Mouse (Mus musculus) megakaryocyte-erythroid progenitor cell, adult 5-6 weeks (primary cell): ENCODE results near the gene Piwil4. TPM values are rescaled to one million over a fixed set of nuclear protein-coding genes. Genes with fewer than 3 reads are reported as not detected.

Experiments
- ATAC-seq: replicated peaks from 2 replicates; pipeline ENCODE4 v1.8.0; 2016; ENCODE audit warnings: mild to moderate bottlenecking, inconsistent platforms; ENCODE audit not compliant: severe bottlenecking, poor library complexity, low FRiP score, low TSS enrichment
- total RNA-seq, 2 experiments: library from RNA; stranded (forward) in 1 of 2; stranded (reverse) in 1 of 2; fragments of 200-1000, 215-1000 nt in 1 of 2; fragments of >200 nt in 1 of 2; fragmentation: Nextera tagmentation in 1 of 2; gene quantifications; 2 replicates each; pipeline ENCODE4 v1.2.3; 2014 to 2017

Piwil4 gene
- not detected in 2 replicates for total RNA-seq (2014; fragmentation: Nextera tagmentation)
- total RNA-seq (2017), result not detected in 2 replicates

DNA sequence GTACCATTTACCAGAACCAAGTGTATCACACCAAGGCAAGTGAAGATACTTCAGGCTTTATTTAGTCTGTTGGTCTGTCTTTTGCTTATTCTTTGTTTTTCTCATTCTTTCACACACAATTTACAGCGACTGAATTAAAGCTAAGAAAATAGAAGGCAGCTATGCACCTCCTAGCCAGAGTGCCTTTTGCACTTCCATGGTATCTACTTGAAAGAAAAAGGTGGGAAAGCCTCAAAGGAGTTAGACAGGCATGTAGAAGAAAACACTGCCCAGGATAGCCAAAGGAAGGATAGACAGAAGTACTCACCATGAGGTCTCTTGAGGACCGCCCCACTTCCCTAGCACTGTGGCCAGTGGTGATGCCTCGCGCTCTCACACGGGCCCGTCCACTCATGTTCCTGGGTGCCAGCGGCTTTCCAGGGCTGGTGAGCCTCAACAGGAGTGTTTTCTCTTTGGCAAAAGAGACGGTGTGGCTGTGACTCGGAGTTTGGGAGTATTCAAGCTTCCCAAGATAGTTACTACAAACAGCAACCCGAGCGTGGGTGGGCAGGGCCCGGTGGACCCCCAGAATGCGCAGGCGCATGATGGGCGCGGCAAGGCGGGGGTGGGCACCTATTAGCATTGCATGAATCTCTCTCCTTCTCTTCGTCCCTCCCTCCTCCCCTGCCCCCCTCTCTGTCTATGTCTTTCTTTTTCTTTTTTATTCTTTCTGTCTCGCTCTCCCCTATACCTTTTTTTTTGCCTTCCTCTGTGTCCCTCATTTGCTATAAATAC is at the start of gene Piwil4:
TSS of gene Piwil4 (minus strand) at position 583 of the 774 bp plus-strand sequence.
- ATAC-seq, result no peak

DNA sequence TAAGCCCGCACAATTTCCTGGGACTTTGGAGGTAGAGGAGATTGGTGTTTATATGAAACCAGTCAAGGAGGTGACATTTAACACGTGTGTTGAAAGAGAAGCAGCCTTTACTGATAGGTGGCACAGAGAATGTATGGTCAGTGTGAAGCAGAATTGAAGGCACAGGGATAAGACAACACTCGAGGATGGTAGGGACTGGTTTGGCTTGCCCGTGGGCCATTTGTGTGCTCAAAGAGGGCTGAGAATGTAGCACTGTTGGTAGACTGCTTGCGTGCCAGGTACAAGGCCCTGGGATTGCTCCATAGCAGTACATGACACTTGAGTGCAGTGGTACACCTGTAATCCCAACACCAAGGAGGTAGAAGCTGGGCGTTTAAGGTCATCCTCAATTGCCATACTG is 46.8 kb upstream of the Piwil4 start:
- no peak for ATAC-seq

DNA sequence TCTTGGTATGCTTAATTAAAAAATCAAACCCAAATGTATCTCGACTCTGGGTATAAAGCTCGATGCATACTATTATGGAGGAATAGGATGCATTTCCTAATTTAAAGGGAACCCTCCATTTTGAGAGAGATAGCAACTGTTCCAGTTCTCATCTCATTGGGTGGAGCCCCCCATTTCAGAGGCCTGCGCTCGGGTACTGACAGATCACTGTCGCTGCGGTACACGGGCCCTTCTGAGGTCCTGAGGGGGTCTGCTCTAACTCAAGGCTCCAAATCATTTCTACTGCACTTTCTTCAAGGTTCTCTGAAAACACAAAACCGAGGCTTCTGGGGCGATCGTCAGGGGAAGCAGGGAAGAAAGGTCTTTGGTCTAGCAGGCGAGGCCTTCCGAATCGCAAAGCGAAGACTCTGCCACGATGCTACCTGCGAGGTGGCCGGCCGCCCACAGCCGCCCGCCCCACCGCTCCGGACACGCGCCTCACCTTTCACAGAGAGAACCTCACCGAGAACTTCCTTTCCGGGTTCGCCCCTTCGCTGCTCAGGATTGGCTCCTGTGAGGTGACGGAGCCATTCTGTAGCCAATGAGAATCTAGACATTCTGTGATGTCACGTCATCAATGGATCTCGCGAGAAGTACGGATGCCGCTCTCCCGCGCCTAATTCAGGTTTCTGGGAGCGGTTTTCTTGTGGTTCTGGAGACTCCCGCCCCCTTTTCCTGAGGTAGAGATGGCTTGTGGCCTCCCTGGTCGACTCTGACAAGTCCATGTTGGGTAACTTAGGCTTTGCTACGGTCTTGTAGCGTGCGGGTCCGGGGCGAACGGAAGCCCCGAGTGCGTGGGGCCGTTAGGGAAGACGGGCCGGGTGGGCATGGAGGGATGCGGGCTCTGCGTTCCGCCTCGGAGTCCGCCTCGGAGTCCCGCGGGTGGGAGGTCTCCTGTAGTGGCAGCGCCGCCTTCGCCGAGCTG is 43.8 kb upstream of the Piwil4 start, which contains the start of the genes Mre11a and Ankrd49:
TSS of gene Mre11a (plus strand) at position 616 of the 964 bp plus-strand sequence.
TSS of gene Ankrd49 (minus strand) at position 818 of the 964 bp plus-strand sequence.
- peak; percentile 99 for ATAC-seq

DNA sequence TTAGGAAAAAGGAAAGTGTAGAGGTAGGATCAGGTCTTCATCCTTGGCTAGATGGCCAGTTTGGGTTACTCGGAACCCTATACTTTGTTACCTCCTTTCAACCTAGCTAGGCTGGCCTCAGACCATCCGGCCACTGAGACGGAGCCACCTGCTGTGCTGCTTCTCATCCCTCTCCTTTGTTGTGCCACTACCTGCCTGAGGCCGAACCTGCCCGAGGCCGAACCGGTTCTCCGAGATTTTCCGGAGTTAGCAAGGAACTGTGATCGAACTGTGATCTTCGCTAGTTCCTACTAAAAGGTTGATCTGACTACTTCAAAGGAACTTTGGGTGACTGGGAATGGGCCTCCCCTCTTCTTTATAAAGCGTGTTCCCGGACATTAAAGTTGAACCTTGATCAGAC is 37.8 kb upstream of the Piwil4 start:
- ATAC-seq, result no peak

DNA sequence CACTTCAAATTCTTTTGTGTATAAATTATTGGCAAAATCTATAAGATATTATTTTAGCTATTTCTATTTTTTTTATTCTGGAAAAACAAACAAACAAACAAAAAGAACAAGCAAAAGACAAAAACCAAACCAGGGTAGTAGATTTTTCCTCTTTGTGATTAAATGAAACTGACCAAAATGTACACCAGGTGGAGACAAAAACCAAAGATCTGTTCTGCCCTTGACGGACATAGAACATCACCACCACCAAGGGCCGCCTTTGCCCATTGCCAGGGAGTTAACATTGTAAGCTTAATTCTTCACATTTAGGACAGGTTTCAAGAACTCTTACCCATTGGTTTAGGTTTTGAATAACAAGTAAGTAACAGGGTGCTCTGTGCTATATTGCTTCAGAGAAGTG is 33.3 kb upstream of the Piwil4 start:
- no peak for ATAC-seq

DNA sequence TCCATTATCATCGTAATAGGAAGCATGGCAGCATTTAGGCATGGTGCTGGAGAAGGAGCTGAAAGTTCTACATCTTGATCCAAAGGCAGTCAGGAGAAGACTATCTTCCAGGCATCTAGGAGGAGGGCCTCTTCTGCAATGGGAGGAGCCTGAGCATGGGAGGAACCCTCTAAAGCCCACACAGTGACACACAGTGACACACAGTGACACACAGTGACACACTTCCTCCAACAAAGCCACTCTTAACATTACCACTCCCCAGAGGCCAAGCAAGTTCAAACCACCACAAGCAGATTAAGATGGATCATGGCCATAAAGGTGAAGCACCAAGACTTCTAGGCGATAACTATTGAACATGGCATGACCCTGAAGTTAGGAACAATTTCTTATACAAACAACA is 31.5 kb upstream of the Piwil4 start:
- ATAC-seq, result no peak

DNA sequence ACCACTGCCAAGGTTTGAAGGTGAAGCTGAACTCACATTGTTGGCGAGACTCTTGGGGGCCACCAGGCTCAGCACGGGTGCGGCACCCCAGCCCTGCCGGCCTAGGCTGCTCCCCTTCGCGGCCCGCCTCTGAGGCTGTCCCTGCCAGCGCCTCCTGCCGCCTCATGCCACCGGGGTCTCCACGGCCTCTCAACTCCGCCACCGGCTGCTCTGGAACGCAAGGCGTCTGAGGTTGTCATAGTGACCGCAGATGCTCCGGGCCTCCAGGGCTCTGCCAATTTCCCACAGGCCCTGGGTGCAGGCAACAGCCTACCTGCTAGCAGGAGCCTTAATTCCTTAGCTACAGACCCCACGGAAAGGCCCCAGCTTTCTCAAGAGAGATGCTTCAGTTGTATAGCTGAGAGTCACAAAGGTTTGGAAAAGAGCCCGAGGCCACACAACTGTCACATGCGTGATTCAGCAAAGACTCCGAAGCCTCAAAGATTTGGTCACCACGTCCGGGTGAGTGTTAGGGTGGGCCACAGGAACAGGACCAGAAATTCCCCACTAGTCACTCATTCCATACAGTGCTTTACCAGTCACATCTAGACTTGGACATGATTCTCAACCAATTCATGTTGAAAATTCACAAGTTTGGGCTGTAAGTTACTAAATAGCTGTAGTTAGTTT is 30.4 kb upstream of the Piwil4 start, which contains the start of gene 1700012B09Rik:
TSS of gene 1700012B09Rik (minus strand) at position 228 of the 669 bp plus-strand sequence.
- ATAC-seq, result peak; percentile 50

DNA sequence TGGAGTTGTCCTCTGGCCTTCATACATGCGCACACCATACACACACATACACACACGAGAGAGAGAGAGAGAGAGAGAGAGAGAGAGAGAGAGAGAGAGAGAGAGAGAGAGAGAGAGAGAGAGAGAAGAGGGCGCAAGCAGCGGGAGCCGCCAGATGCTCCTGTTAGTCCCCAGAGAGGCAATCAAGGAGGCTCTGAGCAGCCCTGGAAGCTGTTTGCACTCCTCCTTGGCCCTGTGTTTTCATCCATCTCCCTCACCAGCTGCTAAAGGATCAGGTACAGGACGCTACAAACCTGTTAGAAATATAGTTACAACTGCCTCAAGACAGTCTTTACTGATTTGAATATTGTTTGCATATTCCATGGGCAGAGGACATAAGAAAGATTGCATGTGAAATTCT is 29.3 kb upstream of the Piwil4 start:
- ATAC-seq, result no peak

DNA sequence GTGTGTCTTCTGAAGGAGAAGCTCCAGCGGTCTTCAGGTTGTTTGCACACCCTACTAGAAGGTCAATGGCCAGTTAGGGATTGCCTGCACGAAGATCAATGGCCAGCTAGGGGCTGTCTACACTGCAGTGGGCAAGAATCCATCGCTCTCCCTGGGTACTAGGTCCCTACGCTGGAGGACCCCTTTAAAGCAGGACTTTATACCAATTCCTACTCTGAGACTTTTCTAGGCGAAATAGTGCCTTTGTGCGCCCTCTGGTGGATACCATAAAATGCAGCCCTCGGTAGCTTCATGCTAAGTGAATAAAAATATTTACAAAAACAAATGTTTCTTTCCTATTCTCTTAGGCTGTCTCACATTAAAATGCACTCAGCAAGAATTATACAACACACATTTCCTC is 24.2 kb upstream of the Piwil4 start:
- ATAC-seq, result peak; percentile 77

DNA sequence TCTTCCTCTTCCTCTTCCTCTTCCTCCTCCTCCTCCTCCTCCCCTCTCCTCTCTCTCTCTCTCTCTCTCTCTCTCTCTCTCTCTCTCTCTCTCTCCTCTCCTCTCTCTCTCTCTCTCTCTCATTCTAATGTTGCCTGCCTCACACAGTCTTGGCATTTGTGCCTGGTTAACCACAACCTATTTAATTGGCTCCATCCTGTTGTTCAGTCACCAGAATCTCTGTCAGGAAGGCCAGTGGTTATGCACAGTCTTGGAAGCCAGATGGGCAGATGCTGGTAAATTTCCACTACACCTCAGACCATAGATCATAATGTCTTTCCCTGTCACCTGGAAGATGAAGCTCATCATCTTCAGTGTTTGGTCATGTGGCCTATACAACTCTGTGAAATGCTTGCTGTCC is 18.7 kb upstream of the Piwil4 start:
- ATAC-seq, result no peak

DNA sequence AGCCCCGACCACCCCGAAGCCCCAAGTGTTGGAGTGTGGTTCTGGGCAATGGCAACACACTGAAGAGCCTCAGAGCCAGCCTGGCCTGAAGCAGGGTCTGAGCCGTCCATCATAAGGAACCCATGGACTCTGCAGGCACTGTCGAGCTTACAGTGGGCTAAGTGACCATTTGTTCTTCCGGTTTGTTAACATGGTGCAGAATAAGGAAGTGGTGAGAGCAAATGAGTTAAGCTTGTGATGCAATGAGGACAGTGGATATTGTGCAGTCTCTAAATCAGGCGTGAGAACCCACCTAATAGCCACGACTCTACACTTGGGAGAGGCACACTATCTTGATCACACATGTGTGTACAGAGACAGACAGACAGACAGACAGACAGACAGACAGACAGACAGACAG is 18.1 kb upstream of the Piwil4 start:
- ATAC-seq, result no peak

DNA sequence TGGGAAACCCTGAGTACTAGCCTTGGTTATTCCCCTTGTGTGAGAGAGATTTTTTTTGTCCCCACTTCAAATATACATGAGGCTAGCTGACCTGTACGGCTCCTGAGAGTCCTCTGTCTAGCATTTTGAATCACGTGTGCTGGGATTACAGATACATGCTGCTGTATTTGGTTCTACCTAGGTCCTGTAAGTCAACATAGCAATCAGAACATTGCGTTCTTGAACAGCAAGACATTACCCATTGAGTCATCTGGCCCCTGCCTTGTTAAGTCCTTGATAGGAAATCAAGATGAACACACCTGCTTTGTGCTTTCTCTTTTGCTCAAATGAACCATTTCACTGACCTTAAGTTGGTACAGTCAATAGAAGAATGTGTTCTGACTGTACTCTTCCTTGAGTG is 13.9 kb upstream of the Piwil4 start:
- no peak for ATAC-seq

DNA sequence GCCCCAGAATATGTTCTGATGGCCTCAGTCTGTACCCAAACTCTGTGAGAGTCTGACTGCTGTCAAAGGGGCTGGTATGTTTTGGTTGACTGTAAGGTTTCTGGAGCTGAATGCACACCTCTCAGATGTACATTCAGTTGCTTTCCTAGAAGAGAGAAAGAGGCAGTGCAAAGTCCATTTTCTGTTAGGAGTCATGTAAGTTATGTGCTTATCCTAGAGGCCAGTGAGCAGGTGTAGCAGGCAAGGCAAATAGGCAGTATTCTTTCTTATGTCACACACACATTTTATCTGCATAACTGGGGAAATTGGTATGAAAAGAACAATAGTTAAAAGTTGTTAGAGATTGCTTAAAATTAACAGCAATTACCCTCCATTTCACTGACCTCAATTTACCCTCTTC is 13.4 kb upstream of the Piwil4 start:
- ATAC-seq, result no peak

DNA sequence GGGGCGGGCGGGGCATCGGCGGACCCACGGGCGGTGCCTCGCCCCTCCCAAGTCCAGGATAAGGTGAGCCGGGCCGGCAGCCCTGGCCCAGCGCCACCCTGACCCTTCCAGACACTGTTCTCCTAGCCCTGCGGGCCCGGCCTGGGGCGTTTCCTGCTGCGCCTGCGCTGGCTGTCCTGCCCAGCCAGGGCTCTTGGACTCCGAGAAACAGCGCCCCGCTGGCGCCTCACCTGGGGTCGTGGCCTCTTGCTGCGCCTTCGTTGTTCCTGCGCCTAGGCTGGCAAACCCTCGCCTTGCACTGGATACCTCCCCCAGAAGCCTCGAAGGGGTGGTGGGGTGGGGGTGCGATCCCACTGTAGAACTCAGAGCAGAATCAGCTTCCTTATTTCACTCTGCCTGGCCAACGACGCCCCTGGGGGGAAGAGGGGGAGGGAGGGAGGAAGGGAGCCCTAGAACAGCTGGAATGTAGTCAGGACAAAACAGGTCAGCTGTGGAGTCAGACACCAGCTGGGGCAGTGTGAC is 11.5 kb upstream of the Piwil4 start, which contains the start of gene Fut4:
TSS of gene Fut4 (minus strand) at position 393 of the 522 bp plus-strand sequence.
- ATAC-seq, result peak; percentile 62

DNA sequence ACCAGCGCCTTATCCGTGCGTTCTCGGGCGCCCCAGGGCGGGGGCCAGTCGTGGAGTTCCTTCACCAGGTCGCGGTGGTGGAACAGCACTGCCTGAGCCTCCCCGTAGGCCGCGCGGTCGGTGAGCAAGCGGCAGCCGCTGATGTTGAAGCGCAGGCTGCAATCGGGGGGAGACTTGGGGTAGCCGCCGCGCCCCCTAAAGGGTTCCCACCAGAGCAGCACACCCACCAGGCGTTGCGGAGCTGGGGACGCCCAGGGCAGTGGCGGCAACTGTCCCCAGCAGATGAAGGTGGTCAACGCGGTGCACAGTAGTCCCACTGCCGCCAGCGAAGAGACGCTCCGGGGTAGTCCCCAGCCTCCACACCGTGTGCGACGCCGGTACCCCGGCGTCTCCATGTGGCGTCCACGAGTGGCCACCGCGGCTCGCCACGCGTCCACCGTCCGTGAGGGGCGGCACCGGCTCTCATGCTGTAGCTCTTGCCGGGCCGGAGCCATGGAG is 11.0 kb upstream of the Piwil4 start:
- ATAC-seq, result peak; percentile 55

DNA sequence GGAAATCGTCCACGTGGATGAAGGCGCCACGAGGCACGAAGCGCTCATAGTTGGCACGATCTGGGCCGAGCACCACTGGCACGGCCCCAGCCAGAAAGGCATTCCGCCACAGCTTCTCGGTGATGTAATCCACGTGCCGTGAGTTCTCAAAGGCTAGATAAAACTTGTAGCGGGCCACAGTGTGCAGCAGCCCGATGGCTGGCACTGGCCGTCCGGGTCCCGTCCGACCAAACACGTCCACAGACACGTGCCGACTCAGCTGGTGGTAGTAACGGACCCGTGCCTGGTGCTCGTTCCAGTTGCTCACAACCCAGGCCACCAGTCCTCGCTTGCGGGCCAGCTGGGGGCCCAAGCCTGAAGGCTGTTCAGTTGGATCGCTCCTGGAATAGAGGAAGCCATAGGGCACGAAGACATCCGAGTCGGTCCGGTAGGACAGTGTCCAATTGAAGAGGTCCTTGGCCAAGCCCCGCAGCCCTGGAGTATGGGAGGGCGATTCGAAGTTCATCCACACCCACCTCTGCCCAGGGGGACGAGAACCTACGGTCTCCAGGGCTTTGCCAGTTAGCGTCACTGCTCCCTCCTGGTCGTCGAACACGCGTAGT is 10.5 kb upstream of the Piwil4 start:
- no peak for ATAC-seq

DNA sequence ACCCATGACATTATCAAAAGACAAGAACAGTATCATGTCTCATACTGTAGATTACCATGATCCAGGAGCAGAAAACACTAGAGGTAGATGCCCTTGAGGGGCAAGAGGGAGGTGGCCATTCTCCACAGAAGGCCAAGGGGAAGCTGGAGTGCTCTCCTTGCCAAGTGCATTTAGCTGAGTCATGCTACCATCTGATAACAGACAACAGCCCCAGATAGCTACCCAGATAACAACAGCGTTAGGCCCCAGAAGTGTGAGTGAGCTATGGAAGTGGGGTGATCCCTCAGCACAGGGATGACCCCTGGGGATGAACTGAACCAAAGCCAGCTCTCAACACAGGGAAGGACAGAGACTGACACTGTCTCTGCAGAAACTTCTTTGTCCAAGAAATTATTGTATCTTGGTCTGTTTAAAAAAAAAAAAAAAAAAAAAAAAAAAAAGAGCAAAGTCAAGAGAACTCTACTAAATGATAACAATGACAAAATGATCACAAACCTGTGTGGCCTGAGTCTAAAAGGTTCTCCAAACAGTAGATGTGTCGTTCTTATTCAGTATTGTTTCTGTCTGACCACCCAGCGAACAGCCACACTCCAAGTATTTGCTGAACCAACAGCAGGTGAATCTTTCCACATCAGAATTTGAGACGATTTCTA is 909 bp downstream of the Piwil4 start:
- ATAC-seq, result no peak

DNA sequence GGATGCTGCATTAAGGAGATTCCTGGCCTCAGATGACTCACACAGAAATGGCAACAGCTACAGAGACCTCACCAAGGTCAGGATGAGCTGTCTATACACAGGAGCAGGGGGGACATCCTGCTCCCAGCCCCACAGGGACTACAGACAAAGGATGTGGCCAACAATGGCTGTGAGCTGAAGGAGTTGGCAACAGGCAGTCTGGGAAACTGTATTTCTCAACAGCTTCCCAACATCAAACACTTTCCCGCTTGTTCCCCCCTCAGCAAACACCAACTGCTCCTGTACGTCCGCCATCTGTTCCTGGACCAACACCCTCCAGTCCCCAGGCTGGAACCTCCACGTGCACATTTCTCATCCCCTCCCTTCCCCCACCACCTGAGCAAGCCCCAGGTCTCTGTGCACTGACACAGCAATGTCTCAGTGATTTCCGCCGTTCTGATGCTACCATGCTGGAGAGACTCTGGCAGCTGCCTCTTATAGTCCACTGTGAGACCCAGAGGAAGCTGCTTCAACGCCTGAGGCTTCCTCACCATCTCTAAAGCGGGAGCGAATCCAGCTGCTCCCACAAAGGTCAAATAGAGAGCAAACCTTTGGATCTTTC is 9.5 kb downstream of the Piwil4 start:
- no peak for ATAC-seq
